Mouse (Mus musculus) left cerebral cortex, postnatal 36 days (tissue): ENCODE data around the gene Mcidas. TPM values are rescaled to one million over a fixed set of nuclear protein-coding genes. Genes with fewer than 3 reads are reported as not detected.
A peak's percentile ranks its signal among the peaks of the same experiment; 100 is the strongest.

ENCODE experiments used
- DNase-seq, 2 experiments: peaks; one replicate each; pipeline ENCODE4 v3.0.0; 2021 to 2022; ENCODE audit warnings: low spot score in 2 of 2, mixed read lengths in 1 of 2
- intact Hi-C: fragments of 180-260 bp; cut with DNase I; formaldehyde crosslinking; loops from one replicate; pipeline ENCODE4 v1.15.1; 2025
- total RNA-seq, 2 experiments: library from RNA; stranded (reverse); gene quantifications; 2 replicates each; pipeline ENCODE4 v1.2.3; 2021

Gene Mcidas
- total RNA-seq: under 1 TPM; 0.39 to 0.69 TPM

DNA sequence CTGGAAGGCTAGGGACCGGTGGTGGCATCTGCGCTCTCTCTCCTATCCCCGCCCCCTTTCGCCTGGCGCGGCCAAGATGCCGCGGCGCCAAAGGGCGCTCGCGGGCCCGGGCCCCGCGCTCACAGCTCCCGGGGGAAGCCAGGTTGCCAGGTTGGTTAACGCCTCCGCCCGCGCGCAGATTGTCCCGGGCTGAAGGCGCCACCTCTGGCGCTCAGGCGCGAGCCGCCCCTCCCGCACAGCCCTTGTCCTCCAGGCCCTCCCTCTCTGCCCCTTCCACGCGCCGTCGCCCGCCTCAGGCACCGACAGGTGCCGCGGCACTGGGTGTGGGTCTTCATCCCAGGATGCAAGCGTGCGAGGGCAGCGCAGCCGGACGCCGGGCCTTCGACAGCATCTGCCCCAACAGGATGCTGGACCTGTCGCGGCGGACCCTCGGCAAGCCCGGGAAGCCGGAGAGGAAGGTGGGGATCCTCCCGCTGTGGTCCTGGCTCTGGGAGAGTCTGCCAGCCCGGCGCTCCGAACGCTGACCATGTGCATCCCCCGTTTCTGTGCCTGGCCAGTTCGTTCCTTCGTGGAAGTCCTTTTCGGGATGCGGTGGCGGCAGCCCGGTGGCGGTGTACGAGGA, at the start of gene Mcidas:
Gene Mcidas (plus strand): TSS at position 315 of the 622 bp plus-strand sequence.
- DNase-seq: peak in 1 of 2 experiments; percentile 6
- intact Hi-C loops: no loop called here

DNA sequence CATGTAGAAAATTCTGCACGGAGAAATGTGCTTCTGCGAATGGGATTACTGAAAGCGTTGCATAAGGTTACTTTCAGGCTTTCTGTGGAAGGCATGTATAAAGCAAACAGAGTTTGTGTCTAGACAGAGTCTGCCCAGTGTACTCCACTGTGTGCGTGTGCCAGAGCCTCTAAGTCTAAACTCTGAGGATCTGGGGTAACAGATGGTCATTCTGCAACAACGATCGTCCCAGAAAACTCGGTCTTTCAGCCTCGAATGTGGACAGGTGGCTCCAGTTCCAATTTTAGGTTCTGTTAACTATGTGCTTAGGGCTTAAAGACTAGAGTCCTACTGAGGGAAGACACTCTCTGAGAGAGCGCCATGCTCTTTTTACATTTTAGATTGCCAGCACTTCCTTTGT, 48.3 kb upstream of the Mcidas start:
- intact Hi-C loops: no loop called here
- DNase-seq: peak; percentile 10 to 25

- no peak for DNase-seq
- intact Hi-C loops: no loop called here
Observed at GRCm38 (mm10) chr13:112945900-112946299, 47.7 kb upstream of the Mcidas start.

DNA sequence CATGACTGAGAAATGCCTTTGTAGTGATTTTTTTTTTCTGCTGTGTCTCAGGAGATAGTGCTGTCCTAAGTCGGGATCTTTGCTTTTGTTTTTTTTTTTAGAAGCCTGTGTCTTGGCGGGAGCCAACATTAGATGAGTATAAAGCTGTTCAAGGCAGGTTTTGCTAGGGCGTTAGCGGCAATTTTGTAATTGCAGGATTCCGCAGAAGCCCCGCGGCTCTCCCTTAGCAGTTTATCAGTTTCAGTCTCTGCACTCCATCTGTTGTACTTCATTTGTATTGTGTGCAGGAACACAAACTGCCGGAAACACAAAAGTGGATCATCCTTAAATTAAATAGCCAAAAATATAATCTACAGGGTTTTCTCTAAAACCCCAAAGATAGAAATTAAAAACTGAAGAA, 39.6 kb upstream of the Mcidas start:
- intact Hi-C loops: no loop called here
- DNase-seq: no peak

GRCm38 (mm10) chr13:112963081-112963480, 30.6 kb upstream of the Mcidas start:
- no peak for DNase-seq
- intact Hi-C loops: no loop called here

DNA sequence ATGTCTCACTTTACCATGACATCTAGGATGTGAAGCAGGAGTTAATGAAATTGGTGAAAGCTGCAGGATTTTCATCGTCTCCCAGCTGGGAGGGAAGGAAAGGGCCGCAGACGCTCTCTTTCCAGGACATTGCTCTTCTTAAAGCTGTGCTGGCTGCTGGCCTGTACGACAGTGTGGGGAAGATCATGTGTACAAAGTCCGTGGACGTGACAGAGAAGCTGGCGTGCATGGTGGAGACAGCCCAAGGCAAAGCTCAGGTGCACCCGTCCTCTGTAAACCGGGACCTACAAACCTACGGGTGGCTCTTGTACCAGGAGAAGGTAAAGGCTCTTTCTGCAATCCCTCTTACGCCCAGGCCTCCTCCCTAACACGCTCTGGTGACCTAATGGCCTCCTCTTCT, 29.2 kb upstream of the Mcidas start:
- no peak for DNase-seq
- intact Hi-C loops: no loop called here

DNA sequence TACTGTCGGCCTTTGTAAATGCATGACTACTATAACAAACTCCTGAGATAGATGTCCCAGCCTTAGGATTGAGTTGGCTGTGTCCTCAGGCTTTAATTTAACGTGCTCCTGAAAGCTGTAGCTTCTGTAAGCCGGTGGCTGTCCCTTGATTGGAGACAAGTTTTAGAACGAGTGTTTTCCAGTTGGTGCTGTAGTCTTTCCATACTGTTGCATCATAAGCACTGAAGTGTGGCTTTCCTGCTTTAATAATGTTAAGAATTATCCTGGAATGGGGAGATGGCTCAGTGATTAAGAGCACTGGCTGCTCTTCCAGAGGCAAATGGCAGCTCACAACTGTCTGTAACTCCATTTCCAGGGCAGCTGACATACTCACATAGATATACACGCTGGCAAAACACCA, 26.4 kb upstream of the Mcidas start:
- intact Hi-C loops: no loop called here

GRCm38 (mm10) chr13:112976720-112977119, 16.9 kb upstream of the Mcidas start:
- intact Hi-C loops: no loop called here

More for the DNA sequence above, 26.4 kb upstream of the Mcidas start:
- DNase-seq: no peak

DNA sequence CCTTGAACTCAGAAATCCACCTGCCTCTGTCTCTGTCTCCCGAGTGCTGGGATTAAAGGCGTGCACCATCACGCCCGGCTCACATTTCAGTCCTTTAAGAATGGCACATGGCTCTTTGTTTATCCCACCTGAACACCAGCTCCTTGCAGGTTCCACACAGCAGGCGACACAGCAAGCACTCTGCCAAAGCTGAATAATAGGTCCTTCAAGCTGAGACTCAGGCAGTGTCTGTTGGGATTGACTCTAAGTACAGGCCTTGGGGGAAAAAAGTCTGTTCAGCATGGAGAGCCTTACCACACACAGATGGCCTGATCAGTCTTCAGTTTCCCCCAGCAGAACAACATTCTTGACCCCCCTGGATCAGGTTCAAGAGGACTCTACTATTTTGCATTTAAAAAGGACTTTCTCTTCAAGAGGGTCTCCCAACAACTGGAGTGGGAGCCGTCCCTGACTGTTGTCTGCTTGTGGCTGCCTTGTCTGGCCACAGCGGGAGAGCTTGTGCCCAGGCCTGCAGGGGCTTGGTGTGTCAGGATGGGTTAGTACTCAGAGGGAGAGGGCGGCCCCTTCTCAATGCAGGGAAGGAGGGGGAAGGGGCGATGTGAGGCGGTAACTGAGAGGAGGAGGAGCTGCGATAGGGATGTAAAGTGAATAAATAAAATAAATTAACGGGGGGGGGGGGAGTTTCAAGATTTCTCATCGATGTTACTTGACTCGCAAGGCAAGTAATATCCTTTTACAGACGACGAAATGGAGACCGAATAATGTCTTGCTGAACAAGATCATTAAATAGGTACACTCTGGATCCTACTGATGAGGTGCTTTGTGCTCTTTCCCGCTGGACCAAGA, 7.8 kb upstream of the Mcidas start:
- intact Hi-C loops: loop anchor here (2.0 to 5.0 kb wide), 2 partner anchors 49 to 59 kb away; partner anchors contain the start of genes Cdc20b, Dhx29 and Mtrex
- no peak for DNase-seq

More at GRCm38 (mm10) chr13:112976720-112977119, 16.9 kb upstream of the Mcidas start:
- no peak for DNase-seq

DNA sequence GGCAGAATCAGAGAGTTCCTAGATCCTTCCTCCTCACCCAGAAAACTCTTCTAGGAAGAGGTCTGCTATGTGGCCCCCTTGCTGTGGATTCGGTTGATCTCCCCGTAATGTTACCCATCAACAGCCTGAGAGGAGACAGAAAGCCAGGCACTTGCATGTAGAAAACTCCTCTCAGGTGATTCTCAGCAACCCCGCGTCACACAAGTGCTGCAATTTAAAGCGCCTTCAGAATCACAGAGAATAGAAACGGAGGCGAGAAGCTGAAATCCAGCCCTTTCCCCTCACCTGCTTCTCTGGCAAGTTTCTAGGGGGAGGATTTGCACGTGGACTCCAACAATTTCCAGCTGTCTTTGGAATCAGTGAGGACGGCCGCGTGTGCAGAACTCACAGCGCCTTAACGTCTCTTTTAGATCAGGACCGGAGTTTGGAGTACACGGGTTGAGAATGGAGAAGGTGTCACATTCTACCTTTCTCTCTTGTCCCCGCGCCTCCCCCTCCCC, 7.1 kb upstream of the Mcidas start:
- no peak for DNase-seq
- intact Hi-C loops: loop anchor here (2.0 to 5.0 kb wide), 2 partner anchors 48 to 59 kb away; partner anchors contain the start of genes Cdc20b, Dhx29 and Mtrex

- intact Hi-C loops: loop anchor here (2.0 to 5.0 kb wide), 2 partner anchors 47 to 60 kb away; partner anchors contain the start of genes Cdc20b, Dhx29 and Mtrex
- DNase-seq: peak; percentile 91 to 94
Observed at GRCm38 (mm10) chr13:112987532-112987943, 6.1 kb upstream of the Mcidas start, which contains the start of gene Ccno. TSS of gene Ccno (plus strand) at chr13:112987802.

DNA sequence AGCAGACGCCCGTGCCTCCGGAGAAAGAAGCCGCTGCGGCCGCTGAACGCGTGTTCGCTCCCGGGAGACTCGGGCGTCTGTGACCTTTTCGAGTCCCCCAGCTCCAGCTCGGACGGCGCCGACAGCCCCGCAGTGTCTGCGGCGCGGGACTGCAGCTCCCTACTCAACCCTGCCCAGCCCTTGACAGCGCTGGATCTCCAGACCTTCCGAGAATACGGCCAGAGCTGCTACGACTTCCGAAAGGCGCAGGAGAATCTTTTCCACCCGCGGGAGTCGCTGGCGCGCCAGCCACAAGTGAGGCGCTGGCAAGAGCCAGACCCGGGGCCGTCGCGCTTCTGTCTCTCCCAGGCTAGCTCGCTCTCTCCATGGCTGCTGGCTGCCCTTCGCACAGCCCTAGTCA, 5.7 kb upstream of the Mcidas start:
- intact Hi-C loops: loop anchor here (2.0 to 5.0 kb wide), 2 partner anchors 47 to 61 kb away; partner anchors contain the start of genes Cdc20b, Dhx29 and Mtrex
- no peak for DNase-seq

DNA sequence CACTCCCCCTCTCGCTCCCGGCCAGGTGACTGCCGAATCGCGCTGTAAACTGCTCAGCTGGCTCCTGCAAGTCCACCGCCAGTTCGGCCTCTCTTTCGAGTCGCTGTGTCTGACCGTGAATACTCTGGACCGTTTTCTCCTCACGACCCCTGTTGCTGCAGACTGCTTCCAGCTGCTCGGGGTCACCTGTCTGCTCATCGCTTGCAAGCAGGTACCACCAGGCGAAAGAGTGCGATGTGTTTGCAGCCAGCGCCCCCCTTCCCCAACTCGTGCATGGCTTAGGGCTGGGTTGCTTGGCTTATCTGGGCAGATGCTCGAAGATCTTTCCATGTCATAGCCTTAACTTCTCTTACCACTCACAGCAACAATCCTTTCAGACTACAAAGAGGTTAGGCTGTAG, 4.8 kb upstream of the Mcidas start:
- intact Hi-C loops: loop anchor here (5.0 kb wide), 1 partner anchor 62 kb away; the partner anchor contains the start of genes Dhx29 and Mtrex
- no peak for DNase-seq

GRCm38 (mm10) chr13:112989541-112989940, 4.1 kb upstream of the Mcidas start:
- intact Hi-C loops: loop anchor here (5.0 kb wide), 1 partner anchor 62 kb away; the partner anchor contains the start of genes Dhx29 and Mtrex
- no peak for DNase-seq

DNA sequence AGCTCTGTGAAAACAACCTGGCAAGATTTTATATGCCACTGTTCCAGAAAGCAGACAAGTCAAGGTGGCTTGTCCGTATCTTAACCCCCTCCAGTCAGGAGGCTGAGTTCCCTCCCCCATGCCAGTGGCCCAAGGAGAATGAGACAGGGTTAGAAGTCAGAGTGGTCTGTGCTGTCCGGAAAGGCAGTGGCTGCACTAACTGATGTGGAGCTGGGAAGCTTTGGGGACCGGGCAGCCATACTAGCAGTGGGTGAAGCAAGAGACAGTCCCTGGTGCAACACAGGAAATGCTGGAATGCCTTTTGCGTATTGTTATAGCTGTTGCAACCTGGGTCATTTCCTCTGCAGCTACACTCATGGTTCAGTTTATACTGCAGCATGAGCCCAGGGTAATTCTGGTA, 3.3 kb upstream of the Mcidas start:
- DNase-seq: no peak
- intact Hi-C loops: no loop called here

DNA sequence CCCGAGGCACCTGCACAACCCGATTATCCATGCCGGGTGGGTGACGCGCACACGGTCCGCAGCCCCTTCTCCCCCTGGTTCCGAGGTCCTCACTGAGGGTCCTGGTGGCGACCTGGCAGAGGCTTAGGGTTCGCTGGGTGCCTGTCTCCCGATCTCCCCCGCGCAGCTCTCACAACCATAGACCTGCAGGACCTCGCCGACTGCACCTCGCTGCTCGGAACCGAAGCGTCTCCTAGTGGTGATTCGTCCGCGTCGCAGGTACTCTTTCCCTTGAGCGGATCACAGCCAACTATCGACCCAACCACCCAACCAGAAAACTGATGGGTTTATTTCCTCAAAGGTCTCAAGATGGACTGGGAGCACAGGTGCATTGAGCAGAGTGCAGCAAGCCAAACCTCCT, 546 bp downstream of the Mcidas start:
- intact Hi-C loops: no loop called here
- DNase-seq: peak; percentile 38

DNA sequence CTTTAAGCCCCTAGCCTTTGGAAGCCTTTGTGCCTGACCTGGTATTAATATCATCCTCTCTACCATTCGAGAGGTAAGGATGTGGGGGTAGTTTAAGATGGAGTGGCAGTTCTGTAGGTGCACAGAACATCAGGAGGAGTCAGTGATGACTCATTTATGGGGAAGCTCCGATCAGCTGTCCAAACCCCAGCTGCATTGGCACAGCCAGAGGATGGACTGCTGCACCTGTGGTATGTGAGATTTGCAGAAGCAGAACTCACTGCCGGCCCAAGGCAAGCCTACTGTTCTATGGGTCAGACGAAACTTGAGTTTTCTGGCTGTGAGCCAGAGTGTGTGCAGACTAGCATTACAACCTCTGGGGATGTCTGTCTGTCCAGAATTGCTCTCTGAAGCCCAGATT, 2.8 kb downstream of the Mcidas start:
- intact Hi-C loops: no loop called here
- no peak for DNase-seq

GRCm38 (mm10) chr13:112997369-112997768, 3.7 kb downstream of the Mcidas start:
- DNase-seq: no peak

GRCm38 (mm10) chr13:112998427-112999201, 5.0 kb downstream of the Mcidas start:
- intact Hi-C loops: no loop called here
- DNase-seq: peak; percentile 60 to 66

More at GRCm38 (mm10) chr13:112997369-112997768, 3.7 kb downstream of the Mcidas start:
- intact Hi-C loops: no loop called here
